Mouse (Mus musculus): ENCODE results near the gene Cfd.
A peak's percentile ranks its signal among the peaks of the same experiment; 100 is the strongest.

Gene Cfd

DNA sequence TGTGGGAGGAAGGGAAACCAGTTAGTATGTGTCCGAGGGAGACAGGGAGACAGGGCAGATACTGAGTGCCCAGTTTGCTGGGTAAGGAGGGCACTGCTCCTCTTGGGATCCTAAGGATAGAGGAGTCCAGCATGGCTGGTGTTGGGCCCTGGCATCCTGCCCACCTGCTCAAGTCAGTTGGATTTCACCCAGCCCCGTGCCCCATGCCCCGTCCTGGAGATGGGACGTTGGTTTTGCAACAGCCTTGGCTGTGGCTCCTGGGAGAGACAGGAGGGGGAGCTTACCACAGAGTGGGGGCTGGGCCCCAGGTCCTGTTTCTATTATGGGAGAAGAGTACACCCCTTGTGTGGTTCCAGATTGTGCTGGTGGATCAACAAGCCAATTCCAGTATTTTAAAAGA lies 6.2 kb upstream of the Cfd start:
- peak; percentile 67 to 89 for DNase-seq (ENCODE audit: inconsistent age in 2 of 2, low spot score in 1 of 2)

DNA sequence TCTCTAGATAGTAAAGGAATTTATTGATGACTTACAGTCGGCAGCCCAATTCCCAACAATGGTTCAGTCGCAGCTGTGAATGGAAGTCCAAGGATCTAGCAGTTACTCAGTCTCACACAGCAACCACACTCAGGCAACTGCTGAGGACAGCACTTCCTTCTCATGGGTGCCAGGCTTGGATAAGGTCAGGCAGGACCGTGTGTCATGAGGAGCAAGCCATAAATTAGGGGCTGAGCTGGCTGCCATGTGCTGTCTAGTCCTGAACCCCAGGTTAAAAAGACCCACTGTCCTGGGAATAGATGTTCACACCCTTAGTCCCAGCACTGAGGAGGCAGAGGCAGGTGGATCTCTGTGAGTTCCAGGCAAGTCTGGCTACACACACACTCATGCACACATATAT lies 5.7 kb upstream of the Cfd start:
- peak; percentile 45 to 77 for DNase-seq (ENCODE audit: inconsistent age in 2 of 2, low spot score in 1 of 2)

DNA sequence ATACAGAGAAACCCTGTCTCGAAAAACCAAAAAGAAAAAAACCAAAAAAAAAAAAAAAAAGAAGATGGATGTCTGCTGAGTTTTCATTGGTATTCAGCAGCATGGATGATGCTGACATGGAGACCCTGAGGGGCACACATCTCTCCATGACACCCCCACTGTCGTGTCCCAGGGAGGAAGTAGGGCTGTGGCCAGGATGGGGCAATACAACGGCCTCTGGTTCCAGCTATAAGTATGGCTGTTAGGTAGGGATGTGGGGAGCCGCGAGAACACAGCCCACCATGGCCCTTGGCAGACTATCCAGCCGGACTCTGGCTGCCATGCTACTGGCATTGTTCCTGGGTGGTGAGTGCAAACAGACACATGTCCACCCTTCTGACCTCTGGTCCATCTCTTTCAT lies 4.6 kb upstream of the Cfd start, which contains the start of gene Elane:
TSS of gene Elane (plus strand) at position 194 of the 400 bp plus-strand sequence.
- no peak for DNase-seq (ENCODE audit: inconsistent age in 2 of 2, low spot score in 1 of 2)

DNA sequence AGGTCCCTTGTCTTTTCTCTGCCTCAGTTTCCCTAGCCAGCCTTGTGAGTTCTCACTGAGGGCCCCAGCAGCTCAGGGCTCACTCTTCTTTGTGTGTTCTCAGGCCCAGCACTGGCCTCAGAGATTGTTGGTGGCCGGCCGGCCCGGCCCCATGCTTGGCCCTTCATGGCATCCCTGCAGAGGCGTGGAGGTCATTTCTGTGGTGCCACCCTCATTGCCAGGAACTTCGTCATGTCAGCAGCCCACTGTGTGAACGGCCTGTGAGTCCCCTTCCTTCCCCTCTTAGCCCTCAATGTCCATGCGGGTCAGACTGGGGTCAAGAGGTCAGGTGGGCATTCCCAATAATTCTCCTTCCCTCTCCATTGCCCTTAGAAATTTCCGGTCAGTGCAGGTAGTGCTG lies 4.0 kb upstream of the Cfd start:
- no peak for DNase-seq (ENCODE audit: inconsistent age in 2 of 2, low spot score in 1 of 2)

DNA sequence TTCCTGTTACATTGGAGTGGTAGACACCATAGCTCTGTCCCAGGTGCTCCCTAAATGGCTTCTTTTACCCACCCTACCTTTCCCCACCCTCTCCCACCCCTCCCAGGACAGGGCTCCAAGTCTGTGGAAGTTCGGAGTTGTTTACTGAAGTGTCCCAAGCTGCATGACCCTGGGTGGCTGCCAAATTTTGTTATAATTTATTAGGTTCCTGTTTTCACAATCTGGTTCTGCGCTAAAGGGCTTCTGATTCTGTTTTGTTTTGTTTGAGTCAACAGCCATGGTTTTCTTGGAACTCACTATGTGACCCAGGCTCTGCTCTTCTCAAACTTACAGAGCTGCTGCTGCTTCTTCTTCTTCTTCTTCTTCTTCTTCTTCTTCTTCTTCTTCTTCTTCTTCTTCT lies 1.3 kb upstream of the Cfd start:
- DNase-seq (ENCODE audit: inconsistent age in 2 of 2, low spot score in 1 of 2), result peak in 1 of 2 experiments; percentile 90

DNA sequence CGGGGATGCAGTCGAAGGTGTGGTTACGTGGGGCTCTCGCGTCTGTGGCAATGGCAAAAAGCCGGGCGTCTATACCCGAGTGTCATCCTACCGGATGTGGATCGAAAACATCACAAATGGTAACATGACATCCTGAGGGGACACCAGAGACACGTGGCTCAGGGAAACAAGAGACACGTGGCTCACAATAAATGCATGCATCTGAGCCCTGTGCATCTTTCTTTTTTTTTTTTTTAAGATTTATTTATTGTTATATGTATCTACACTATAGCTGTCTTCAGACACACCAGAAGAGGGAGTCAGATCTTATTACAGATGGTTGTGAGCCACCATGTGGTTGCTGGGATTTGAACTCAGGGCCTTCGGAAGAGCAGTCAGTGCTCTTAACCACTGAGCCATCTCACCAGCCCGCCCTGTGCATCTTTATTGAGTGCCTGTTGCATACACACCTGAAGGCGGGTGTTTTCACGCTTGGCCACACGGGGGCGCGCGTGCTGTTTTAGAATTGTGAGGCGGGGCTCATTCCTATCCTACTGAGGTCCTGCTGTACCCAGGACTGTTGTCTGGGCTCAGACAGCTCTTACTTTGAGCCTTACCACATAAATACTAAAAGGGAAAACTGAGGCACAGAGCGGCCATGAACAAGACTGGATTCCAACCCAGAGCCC lies 1.9 kb downstream of the Cfd start:
- DNase-seq (ENCODE audit: inconsistent age in 2 of 2, low spot score in 1 of 2), result peak; percentile 78 to 93

DNA sequence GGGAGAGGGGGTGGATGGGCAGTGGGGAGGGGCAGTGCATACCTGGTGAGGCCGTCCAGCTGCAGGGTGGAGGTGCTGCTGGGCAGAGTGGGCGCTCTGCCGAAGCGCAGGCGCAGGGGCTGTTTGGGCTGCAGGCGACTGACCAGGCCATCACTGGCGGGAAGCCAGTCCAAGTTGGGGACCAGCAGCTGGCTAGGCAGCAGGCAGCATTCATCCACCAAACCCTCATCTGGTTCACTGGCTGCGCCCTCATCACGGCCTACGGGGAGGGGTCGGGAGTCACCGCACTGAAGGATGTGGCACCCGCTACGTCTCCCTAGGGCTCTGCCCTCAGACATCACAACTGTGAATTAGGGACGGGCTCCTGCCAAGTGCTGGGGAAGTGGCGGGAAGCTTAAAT lies 5.7 kb downstream of the Cfd start:
- DNase-seq (ENCODE audit: inconsistent age in 2 of 2, low spot score in 1 of 2), result no peak

DNA sequence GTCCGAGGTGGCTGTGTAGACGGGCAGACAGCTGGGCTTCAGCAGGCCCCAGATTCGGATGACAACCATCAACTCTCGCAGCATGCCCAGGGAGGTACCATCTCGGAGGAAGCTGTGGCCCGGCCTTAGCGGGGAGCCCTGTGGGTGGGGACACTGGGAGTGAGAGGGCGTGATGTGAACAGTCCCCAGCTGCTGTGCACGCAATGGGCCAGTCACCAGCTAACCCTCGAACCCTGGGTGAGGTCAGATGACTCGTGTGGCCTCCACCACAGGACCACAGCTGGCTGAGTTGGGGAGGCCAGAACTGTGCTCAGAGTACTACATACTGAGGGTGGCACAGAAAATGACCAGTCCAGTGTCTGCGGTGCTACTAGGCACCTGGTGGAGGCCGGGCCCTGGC lies 6.2 kb downstream of the Cfd start:
- no peak for DNase-seq (ENCODE audit: inconsistent age in 2 of 2, low spot score in 1 of 2)

DNA sequence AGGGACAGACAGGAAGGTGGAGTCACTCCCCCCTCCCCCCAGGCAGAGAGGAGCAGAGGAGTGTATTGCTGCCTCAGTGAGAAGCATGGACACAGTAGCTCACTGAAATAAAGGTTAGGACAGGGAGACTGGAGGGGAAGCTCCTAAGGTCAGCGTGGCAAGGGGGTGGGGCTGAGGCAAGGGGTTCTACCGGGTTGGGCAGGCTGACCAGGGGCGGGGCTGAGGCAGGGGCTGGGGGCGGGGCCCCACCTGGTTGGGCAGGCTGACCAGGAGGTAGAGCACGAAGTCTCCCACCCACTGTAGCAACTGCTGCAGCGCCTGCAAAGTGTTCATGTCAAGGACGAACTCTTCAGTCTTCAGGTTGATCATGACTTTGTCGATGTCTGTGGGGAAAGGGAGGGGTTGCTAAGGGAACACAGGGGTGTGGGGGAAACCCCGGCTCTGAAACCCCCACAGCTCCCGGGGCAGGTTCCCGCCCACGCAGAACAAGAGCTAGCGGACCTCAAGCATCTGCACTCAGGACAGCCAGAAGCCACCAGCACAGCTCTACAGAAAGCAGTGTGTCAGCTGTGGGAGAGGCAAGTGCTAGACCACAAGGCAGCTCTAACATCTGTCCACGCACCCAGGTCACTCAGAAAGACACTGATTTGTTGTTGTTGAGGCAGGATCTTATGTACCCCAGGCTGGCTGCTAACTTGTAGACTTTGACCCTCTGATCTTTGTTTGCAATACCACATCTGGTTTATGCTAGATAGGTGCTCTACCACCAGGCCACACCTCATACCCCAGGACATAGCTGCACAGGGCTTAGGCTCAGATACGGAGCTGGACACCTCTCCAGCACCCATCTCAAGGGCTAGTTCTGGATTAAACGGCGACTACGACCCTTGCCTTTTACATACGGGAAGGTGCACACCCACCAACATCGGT lies 6.9 kb downstream of the Cfd start:
- no peak for DNase-seq (ENCODE audit: inconsistent age in 2 of 2, low spot score in 1 of 2)

DNA sequence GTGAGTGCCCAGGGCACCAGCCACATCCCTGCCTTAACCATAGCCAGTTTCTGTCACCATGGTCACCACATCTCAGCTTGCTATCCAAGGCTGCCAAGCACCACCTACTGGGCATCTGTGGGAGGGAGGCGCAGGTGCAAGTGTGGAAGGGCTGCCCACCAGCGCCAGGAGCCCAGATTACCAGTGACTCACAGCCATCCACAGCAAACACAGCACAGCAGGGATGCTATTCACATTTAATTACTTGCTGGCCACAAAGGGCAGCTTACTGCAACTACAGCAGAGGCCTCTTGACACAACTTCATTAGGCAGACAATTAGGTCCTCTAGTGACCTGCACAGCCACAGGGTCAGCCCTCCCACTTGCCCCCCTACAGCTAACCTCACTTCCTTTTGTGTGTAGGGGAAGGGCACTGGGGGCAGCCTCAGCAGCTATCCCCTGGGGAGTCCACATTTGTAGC lies 10.3 kb downstream of the Cfd start:
- DNase-seq (ENCODE audit: inconsistent age in 2 of 2, low spot score in 1 of 2), result no peak

DNA sequence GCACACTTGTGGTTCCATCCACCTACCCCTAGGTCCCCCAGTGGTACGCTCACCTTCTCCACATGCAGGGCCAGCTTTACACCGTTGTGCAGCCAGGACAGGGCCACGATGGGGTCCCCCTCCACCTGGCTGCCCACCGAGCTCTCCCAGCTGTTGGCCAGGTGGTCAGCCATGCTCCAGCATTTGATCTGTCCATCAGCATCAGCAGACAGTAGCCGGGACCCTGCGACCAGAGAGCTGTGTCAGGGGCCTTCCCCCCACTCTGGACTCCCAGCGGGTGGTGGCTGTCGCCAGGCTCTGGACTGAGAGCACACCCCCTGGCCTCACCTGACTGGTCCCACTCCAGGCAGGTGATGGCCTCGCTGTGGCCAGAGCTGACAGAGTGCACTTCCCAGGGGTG lies 16.1 kb downstream of the Cfd start:
- no peak for DNase-seq (ENCODE audit: inconsistent age in 2 of 2, low spot score in 1 of 2)

DNA sequence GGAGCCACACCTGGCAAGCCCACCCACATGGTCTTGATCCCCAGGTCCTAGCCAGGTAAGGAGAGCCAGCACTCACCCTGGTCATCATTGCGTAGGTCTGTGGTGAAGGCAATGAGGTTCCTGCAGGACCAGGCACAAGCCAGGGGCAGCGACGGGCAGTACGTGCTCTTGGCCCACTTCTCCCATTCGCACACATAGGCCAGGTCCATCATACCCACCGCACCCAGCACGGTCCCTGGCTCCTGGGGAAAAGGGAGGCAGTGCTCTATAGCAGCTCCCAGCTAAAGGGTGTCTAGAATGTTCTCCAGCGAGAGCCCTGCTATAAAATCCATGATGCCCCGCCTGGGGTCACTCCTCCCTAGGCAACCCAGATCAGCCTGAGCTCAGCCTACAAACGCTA lies 16.8 kb downstream of the Cfd start:
- DNase-seq (ENCODE audit: inconsistent age in 2 of 2, low spot score in 1 of 2), result no peak

DNA sequence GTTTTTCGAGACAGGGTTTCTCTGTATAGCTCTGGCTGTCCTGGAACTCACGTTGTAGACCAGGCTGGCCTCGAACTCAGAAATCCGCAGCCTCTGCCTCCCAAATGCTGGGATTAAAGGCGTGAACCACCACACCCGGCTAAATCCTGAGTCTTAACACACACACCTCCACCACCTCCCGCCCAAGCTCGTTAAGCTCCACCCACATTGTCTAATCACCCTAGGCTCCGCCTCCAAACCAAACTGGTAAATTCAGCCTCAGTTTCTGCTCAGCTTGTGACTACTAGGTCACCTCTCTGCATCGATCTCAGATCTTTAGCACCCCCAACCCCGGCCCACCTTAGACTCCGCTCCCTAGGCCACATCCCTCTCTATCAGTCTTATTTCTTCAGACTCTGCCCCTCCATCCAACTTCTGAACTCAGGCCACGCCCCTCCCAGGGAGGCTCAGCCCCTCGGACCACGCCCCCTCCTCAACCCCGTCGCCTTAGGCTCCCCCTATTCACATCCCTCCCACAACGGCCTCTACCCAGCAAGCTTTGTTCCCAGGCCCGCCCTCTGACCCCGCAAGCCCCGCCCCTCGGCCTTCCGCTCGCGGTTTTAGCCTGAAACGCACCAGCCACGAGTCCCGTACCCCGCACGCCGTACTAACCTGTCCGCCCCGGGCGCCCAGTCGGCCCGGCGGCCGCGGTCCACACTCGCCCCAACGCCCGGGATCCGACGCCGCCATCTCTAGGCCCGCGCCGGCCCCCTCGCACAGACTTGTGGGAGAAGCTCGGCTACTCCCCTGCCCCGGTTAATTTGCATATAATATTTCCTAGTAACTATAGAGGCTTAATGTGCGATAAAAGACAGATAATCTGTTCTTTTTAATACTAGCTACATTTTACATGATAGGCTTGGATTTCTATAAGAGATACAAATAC lies 17.8 kb downstream of the Cfd start, which contains the start of gene Med16:
TSS of gene Med16 (minus strand) at position 757 of the 925 bp plus-strand sequence.
- DNase-seq (ENCODE audit: inconsistent age in 2 of 2, low spot score in 1 of 2), result peak; percentile 98 to 100

DNA sequence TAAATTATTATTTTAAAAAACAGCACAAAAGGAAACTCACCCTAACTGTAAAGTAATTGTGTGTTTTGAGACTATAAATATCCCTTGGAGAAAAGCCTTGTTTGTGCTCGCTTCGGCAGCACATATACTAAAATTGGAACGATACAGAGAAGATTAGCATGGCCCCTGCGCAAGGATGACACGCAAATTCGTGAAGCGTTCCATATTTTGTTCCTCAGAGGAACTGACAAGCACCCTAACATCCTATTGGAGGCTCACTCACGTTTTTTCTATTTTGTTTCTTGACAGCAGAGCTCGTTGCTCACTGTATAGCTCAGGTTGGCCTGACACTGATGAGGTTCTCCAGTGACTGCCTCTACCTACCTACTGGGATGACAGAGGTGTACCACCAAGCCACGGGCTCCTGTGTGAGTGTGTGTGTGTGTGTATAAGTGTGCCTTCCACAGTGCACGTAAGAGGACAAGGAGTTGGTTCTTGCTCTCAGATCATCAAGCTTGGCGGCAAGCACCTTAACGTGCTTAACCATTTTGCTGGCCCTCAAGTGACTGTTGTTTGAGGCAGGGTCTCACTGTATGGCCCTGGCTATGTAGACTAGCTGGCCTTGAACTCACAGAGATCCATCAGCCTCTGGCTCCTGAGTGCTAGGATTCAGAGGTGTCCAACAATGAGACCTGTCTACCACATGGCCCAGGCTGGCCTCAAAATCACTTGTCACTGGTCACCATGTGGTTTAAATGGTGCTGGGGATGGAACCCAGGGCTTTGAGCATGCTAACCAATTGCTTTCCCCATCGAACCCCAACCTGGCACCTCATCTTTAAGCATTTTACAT lies 18.7 kb downstream of the Cfd start:
- DNase-seq (ENCODE audit: inconsistent age in 2 of 2, low spot score in 1 of 2), result peak; percentile 56 to 91

DNA sequence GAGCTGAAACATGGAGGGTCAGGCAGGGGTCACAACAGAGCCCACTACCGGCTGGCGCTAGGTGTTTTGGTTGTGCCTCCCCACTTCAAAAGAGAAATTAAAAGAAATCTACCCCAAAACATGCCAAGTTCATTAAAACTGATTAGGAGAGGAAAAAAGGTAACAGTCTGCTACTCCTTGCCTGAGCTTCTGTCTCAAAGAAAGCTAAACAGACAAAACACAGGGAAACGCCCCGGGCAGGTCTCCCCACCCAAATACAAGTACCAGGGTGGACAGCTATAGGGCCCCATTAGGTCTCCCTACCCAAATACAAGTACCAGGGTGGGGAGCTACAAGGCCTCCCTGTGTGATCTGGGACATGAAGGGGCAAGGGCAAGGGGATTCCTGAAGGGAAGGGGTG lies 19.9 kb downstream of the Cfd start, which contains the start of gene Gm26602:
TSS of gene Gm26602 (plus strand) at position 301 of the 400 bp plus-strand sequence.
- DNase-seq (ENCODE audit: inconsistent age in 2 of 2, low spot score in 1 of 2), result no peak

DNA sequence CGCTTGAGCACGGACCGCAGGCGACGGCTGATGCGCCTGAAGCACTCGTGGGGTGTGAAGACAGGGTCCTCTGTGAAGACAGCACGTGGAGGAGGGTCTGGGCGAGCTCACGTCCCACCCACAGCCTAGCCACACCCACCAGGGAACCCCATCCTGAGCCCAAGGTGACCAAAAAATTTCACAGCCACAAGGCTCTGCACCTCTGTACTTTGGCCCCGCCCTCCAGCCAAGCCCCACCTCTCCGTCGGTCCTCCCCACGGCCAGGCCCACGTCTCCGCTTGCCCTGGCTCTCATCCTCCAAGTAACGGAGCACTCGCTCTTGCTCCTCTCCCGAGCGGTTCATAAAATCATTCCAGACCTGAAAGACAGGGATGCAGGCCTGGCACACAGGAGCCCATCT lies 21.8 kb downstream of the Cfd start:
- no peak for DNase-seq (ENCODE audit: inconsistent age in 2 of 2, low spot score in 1 of 2)

DNA sequence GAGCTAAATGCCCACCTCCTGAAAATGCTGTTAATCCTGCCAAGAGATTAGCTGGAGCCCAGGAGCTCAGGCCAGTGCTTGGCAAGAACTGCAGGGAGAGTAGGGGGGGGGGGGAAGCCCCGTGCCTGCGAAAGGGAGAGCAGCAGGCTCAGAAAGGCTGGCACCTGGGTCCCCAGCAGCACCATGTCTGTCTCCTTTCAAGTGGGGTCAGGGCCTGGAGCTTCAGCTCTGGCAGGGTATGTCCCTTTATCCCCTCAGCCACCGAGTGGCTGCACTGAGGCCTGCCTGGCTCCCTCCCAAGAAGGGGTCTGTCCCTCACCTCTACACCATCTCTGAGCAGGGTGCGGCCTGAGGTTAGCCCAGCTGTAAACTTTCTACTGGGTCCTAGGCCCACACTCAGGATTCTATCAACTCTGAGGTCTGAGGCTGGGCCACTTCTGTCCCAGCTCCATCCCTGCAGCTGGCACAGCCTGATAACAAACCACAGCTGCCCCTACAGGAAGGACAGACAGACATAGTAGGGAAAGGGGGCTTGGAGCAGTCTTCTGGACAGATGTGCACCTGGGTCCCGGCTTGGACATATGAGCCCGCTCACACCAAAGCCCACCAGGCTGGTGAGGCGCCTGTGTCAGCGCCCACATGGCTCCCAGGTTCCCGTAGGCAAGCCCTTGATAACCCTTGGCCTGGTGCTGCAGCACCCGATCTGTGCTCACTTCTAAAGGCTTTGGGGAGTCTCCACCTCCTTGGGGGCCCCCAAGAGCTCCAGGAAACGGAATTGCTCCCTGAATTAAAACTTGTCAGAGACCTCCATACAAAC lies 23.7 kb downstream of the Cfd start:
- no peak for DNase-seq (ENCODE audit: inconsistent age in 2 of 2, low spot score in 1 of 2)

DNA sequence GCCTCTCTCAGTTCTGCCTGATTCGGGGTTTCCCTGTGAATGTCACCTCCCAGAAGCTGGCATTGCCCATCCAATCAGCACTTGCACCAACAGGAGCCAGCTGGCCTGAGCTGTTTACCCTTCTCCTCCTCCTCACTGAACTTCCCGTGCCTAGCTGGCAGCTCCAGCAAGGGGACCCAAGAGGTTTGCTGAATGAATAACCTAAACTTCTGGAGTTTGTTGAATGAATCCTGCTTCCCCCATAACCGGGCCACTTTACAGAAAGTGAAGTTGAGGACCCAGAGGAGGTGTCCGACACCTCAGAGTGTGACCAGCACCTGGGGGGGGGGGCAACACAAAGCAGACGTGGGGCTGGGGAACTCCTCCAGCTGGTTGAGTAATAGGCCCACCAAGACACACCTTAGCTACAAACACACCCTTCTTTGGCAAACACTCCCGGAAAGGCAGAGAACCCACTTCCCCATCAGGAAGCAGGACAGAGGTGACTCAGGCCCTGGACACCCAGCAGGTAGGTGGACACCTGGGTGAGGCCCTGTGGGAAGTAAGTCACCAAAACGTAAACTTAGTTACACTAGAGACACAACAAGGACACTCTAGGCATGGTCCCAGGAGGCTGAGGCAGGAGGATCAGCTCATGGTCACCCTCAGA lies 24.4 kb downstream of the Cfd start:
- no peak for DNase-seq (ENCODE audit: inconsistent age in 2 of 2, low spot score in 1 of 2)

DNA sequence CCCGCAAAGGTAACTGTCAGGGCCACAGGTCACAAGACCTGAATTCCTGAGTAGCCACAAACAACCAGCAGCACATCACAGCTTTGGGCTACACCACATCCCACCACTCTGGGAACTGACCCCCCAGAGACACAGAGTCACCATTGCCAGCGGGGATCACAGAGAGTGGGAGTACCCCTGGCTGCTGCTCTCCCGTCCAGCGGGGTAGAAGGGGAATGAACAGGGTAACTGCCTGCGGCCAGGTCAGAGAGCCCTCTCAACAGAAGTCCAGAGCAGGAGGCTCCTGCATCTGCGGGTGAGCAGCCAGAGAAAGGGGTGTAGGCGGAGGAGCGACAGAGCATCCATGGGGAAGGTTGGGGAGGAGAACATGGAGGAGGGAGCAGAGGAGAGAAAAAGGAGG lies 25.4 kb downstream of the Cfd start:
- peak in 1 of 2 experiments; percentile 53 for DNase-seq (ENCODE audit: inconsistent age in 2 of 2, low spot score in 1 of 2)
